Mouse (Mus musculus): ENCODE data around the gene Sox11. TPM values are rescaled to one million over a fixed set of nuclear protein-coding genes. Genes with fewer than 3 reads are reported as not detected.

The Sox11 gene
- total and polyA plus RNA-seq, 3 experiments: 0.02 to 0.05 TPM; not detected in 1

- intact Hi-C loops (cut with DNase I): no loop called here
- H3K36me3 ChIP-seq (ENCODE audit: control insufficient read depth, insufficient read depth, low read length): no peaks in the 10 kb centered on the region
- no peak overlapping the region for H3K9ac ChIP-seq (ENCODE audit: low read depth, low read length)
- DNase-seq: no peak
- no peak overlapping the region for H3K27ac ChIP-seq
- no peak for TF ChIP-seq POLR2A (IDR thresholded peaks at IDR 0.05; ENCODE audit: insufficient read depth, low read depth, low read length)
- no peak for TF ChIP-seq CTCF (IDR thresholded peaks at IDR 0.05)
- no peak for TF ChIP-seq EP300 (IDR thresholded peaks at IDR 0.05; ENCODE audit: insufficient read depth, low read depth, low read length)
- H3K4me3 ChIP-seq: no peak overlapping the region
- H3K4me1 ChIP-seq (ENCODE audit: control insufficient read depth, insufficient read depth, low read length): no peaks in the 10 kb centered on the region
- WGBS: 38% methylated on average over 12 of the region's 12 CpGs
- H3K79me2 ChIP-seq (replicated peaks; ENCODE audit: control insufficient read depth, insufficient read depth, low read length): no peaks in the 10 kb centered on the region
- peaks cover 11% of the 10 kb centered on the region for H3K27me3 ChIP-seq (ENCODE audit: control insufficient read depth, insufficient read depth, low read length)
These were observed 4.3 kb downstream of the Sox11 start for GRCm38 (mm10) chr12:27338116-27338515.

DNA sequence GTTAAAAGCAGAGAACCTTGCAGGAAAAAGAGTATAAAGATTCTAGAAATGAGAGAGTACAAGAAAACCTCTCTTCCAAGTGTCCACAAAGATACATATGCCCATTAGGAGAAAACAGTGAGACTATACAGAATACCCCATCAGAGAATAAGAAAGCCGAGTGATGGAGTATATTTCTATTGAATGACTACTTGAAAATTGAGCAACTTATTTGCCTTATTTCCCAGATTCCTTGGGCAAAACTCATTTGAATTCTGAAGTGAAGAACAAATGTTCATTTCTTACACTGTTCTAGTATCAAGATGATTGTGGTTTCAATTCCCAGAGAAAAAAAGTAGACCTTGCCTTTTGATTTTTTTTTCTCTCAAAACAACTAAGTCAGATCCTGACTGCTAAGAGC, 4.9 kb downstream of the Sox11 start:
- peaks cover 11% of the 10 kb centered on the region for H3K27me3 ChIP-seq (ENCODE audit: control insufficient read depth, insufficient read depth, low read length)
- H3K4me1 ChIP-seq (ENCODE audit: control insufficient read depth, insufficient read depth, low read length): no peaks in the 10 kb centered on the region
- WGBS: 92% methylated on average over 1 of the region's 1 CpGs
- H3K4me3 ChIP-seq: no peak overlapping the region
- no peak for TF ChIP-seq CTCF (IDR thresholded peaks at IDR 0.05)
- TF ChIP-seq POLR2A (IDR thresholded peaks at IDR 0.05; ENCODE audit: insufficient read depth, low read depth, low read length): no peak
- TF ChIP-seq EP300 (IDR thresholded peaks at IDR 0.05; ENCODE audit: insufficient read depth, low read depth, low read length): no peak
- no peaks in the 10 kb centered on the region for H3K36me3 ChIP-seq (ENCODE audit: control insufficient read depth, insufficient read depth, low read length)
- no peak overlapping the region for H3K9ac ChIP-seq (ENCODE audit: low read depth, low read length)
- no peaks in the 10 kb centered on the region for H3K79me2 ChIP-seq (replicated peaks; ENCODE audit: control insufficient read depth, insufficient read depth, low read length)
- H3K27ac ChIP-seq: no peak overlapping the region
- no peak for DNase-seq
- intact Hi-C loops (cut with DNase I): no loop called here

- WGBS: 87% methylated on average over 5 of the region's 5 CpGs
- no peak overlapping the region for H3K9ac ChIP-seq (ENCODE audit: low read depth, low read length)
- intact Hi-C loops (cut with DNase I): no loop called here
- no peaks in the 10 kb centered on the region for H3K4me1 ChIP-seq (ENCODE audit: control insufficient read depth, insufficient read depth, low read length)
- H3K79me2 ChIP-seq (replicated peaks; ENCODE audit: control insufficient read depth, insufficient read depth, low read length): no peaks in the 10 kb centered on the region
- H3K4me3 ChIP-seq: no peak overlapping the region
- TF ChIP-seq POLR2A (IDR thresholded peaks at IDR 0.05; ENCODE audit: insufficient read depth, low read depth, low read length) (no peak), CTCF (IDR thresholded peaks at IDR 0.05) (no peak), EP300 (IDR thresholded peaks at IDR 0.05; ENCODE audit: insufficient read depth, low read depth, low read length) (no peak)
- DNase-seq: no peak
- H3K27me3 ChIP-seq (ENCODE audit: control insufficient read depth, insufficient read depth, low read length): peaks cover 6% of the 10 kb centered on the region
- no peaks in the 10 kb centered on the region for H3K36me3 ChIP-seq (ENCODE audit: control insufficient read depth, insufficient read depth, low read length)
- no peak overlapping the region for H3K27ac ChIP-seq
These were observed 5.6 kb downstream of the Sox11 start for GRCm38 (mm10) chr12:27336801-27337200.

GRCm38 (mm10) chr12:27336336-27336735, 6.0 kb downstream of the Sox11 start:
- Histone ChIP-seq H3K4me1 (ENCODE audit: control insufficient read depth, insufficient read depth, low read length) (no peaks in the 10 kb centered on the region), H3K27me3 (ENCODE audit: control insufficient read depth, insufficient read depth, low read length) (peaks cover under 1% of the 10 kb centered on the region; the same call in 1 of the 2 replicates), H3K9ac (ENCODE audit: low read depth, low read length) (no peak overlapping the region), H3K79me2 (replicated peaks; ENCODE audit: control insufficient read depth, insufficient read depth, low read length) (no peaks in the 10 kb centered on the region), H3K36me3 (ENCODE audit: control insufficient read depth, insufficient read depth, low read length) (no peaks in the 10 kb centered on the region), H3K4me3 (no peak overlapping the region), H3K27ac (no peak overlapping the region)
- no peak for TF ChIP-seq POLR2A (IDR thresholded peaks at IDR 0.05; ENCODE audit: insufficient read depth, low read depth, low read length)
- TF ChIP-seq EP300 (IDR thresholded peaks at IDR 0.05; ENCODE audit: insufficient read depth, low read depth, low read length): no peak
- no peak for TF ChIP-seq CTCF (IDR thresholded peaks at IDR 0.05)
- intact Hi-C loops (cut with DNase I): no loop called here
- DNase-seq: no peak
- 90% methylated on average over 7 of the region's 7 CpGs for WGBS

- no peaks in the 10 kb centered on the region for H3K79me2 ChIP-seq (replicated peaks; ENCODE audit: control insufficient read depth, insufficient read depth, low read length)
- H3K27me3 ChIP-seq (ENCODE audit: control insufficient read depth, insufficient read depth, low read length): no peaks in the 10 kb centered on the region
- H3K9ac ChIP-seq (ENCODE audit: low read depth, low read length): no peak overlapping the region
- no peaks in the 10 kb centered on the region for H3K36me3 ChIP-seq (ENCODE audit: control insufficient read depth, insufficient read depth, low read length)
- intact Hi-C loops (cut with DNase I): no loop called here
- H3K27ac ChIP-seq: no peak overlapping the region
- DNase-seq: no peak
- no peaks in the 10 kb centered on the region for H3K4me1 ChIP-seq (ENCODE audit: control insufficient read depth, insufficient read depth, low read length)
- TF ChIP-seq CTCF (IDR thresholded peaks at IDR 0.05): no peak
- TF ChIP-seq POLR2A (IDR thresholded peaks at IDR 0.05; ENCODE audit: insufficient read depth, low read depth, low read length): no peak
- TF ChIP-seq EP300 (IDR thresholded peaks at IDR 0.05; ENCODE audit: insufficient read depth, low read depth, low read length): no peak
- H3K4me3 ChIP-seq: no peak overlapping the region
- 83% methylated on average over 11 of the region's 11 CpGs for WGBS
These were observed 6.9 kb downstream of the Sox11 start for GRCm38 (mm10) chr12:27335356-27336055.

GRCm38 (mm10) chr12:27333590-27333989, 8.8 kb downstream of the Sox11 start:
- peak in 1 of 2 experiments; percentile 1 for DNase-seq
- Histone ChIP-seq H3K27ac (no peak overlapping the region), H3K27me3 (ENCODE audit: control insufficient read depth, insufficient read depth, low read length) (no peaks in the 10 kb centered on the region), H3K79me2 (replicated peaks; ENCODE audit: control insufficient read depth, insufficient read depth, low read length) (no peaks in the 10 kb centered on the region), H3K4me3 (no peak overlapping the region), H3K36me3 (ENCODE audit: control insufficient read depth, insufficient read depth, low read length) (no peaks in the 10 kb centered on the region), H3K4me1 (ENCODE audit: control insufficient read depth, insufficient read depth, low read length) (no peaks in the 10 kb centered on the region), H3K9ac (ENCODE audit: low read depth, low read length) (no peak overlapping the region)
- intact Hi-C loops (cut with DNase I): no loop called here
- 88% methylated on average over 3 of the region's 3 CpGs for WGBS
- no peak for TF ChIP-seq EP300 (IDR thresholded peaks at IDR 0.05; ENCODE audit: insufficient read depth, low read depth, low read length)
- TF ChIP-seq POLR2A (IDR thresholded peaks at IDR 0.05; ENCODE audit: insufficient read depth, low read depth, low read length): no peak
- no peak for TF ChIP-seq CTCF (IDR thresholded peaks at IDR 0.05)

Data from heart, adult 2 months (tissue).